Mouse (Mus musculus) gastrocnemius, adult 8-10 months (tissue): ENCODE measurements around the gene Dpm1. TPM values are rescaled to one million over a fixed set of nuclear protein-coding genes. Genes with fewer than 3 reads are reported as not detected.

Source experiments
- DNase-seq, 2 experiments: peaks; one replicate each; pipeline ENCODE4 v3.0.0; 2022; ENCODE audit warnings: low spot score in 2 of 2
- total RNA-seq, 4 experiments: library from RNA; stranded (reverse); gene quantifications; 2 replicates each; pipeline ENCODE4 v1.2.4; 2022

Dpm1 gene
- total RNA-seq, 4 experiments from 2014 or later, result 49.6 to 72.9 (median 64.6) TPM

DNA sequence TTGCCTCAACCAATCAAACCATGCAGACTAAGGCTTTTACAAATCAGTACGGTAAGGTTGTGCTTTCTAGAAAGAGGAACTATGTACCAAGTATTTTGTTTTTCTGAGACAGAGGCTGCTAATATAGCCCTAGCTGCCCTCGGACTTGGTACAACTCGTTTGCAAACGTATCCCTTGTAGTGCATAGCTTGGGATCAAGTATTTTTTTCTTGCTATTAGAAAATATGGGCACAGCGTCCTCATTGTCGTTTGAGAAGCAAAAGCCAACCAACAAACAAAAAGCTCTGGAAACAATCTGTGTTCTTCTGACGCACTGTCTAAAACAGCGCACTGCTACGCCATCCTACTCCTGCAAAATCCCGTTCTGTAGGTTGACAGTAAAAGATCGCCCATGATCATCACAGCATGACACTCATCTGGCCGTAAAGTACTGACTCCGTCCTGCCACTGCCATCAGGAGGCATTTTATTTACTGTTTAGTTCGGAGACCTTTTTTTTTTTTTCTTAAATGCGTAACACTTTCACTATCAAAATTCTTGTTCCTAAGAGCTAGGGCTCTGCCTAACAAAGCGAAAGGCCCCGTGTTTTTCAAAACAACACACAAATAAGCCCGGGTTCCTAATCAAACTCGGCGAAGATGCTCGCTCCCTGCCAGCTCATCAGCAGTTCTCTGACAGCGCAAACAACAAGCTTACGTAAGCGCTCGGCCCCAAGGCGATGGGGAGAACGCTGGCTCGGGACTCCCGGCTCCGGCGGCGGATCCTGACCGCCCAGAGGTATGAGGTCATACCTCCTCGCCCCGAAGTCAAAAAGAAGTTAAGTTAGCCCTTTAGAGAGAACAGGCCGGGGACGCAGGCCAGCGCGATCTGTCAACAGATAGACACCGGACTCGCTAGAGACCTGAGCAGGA lies 1.0 kb downstream of the Dpm1 start:
- peak in 1 of 2 experiments; percentile 17 for DNase-seq

DNA sequence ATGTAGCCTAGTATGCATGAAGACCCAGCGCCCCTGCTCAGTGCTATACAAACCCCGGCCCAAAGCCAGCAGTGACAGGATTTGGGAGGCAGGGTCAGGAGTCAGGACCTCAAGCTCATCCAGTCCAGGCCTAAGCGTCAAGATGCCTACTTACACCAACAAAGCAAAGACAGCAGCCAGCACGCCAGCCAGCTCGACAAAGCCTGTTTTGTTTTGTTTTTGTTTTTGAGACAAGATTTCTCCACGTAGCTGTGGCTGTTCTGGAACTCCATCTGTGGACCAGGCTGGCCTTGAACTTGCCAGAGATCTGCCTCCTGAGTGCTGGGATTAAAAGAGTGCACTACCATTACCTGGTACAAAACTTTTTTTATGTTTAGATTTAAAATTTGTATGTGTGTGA lies 7.1 kb downstream of the Dpm1 start:
- no peak for DNase-seq

DNA sequence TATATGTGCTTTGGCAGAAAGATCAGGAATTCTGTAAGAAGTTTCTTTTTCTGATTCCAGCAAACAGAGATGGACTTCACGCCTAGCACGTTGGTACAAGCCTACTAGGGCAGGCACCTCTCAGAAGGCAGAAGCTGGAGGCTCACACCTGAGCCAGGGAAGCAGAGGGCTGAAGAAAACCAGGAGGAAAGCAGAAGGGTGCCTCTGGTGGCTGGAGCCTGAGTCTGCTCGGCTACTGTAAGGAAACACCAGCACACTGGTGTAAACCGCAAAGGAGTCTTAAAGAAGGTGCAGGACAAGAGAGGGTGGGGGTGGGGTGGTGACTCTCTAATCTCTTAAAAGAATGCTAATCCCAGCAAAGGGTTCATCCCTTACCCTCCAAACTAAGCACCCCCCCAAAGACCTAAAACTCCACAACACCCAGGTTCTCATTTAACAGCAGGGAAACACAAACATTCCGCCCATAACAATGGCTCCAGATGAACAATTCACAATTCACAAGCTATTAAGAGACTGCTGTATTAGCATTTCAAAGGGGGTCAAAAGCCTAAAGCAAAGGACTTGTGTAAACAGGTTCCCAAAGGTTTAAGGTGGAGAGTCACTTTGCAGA lies 16.5 kb downstream of the Dpm1 start:
- no peak for DNase-seq

DNA sequence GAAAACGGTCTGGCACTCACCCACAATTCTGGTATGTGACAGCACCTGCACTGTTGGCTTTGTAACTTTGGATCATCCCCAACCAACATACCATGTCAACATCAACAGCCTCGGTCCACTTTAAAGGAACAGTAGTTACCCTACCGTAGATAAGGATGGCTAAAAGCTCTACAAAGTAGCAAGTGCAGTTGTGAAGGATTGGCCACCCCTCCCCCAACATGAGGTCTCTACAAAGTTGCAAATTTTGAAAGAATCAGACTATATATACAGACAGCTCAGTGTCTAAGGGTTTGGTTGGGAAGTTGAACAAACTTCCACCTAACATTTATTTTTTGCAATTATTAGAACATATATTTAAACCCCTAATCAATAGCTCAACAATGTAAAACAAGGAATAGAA lies 22.5 kb downstream of the Dpm1 start:
- DNase-seq, result no peak

DNA sequence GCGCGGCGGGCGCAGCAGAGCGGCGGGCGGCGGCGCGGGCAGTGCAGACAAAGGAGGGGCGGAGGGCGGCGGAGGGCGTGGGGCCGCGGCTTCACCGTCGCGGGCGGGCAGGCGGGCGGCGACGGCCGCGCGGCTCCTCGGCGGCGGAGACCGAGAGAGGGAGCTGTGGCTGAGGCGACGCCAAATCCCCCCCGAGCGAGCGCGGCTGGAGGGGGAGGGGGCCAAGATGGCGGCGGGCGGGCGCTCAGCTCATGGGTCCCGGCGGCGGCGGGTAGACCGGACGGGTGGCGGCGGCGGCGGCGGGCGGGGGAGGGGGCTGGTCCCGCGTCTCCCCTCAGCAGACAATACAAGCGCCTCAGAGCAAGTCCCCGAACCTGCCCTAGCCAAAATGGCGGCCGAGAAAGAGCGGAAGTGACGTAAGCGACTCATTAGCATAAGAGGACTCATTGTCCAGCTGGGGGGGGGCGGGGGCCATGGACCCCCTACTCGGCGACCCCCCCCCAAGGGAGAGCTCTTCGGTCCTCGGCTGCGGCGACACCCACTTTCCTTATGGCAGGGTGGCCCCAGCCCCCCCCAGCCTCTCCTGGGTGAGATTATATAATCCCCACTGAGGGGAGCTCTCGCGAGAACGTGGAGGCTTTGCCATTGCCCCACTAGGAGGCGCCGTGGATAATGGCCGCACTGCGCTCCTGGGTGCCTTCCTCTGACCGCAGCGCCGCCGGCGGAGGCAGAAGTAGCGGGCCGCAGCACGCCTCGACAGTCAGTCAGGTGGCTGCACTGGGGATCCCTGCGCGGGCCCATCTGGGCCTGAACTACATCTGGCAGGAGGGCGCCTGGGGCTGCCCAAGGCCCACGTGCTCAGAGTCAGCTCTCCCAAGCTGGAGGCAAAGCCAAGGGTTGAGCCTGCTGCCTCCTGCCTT lies 23.4 kb downstream of the Dpm1 start, which contains the start of gene Adnp:
TSS of gene Adnp (minus strand) at position 388 of the 920 bp plus-strand sequence.
- DNase-seq, result peak; percentile 90 to 91

DNA sequence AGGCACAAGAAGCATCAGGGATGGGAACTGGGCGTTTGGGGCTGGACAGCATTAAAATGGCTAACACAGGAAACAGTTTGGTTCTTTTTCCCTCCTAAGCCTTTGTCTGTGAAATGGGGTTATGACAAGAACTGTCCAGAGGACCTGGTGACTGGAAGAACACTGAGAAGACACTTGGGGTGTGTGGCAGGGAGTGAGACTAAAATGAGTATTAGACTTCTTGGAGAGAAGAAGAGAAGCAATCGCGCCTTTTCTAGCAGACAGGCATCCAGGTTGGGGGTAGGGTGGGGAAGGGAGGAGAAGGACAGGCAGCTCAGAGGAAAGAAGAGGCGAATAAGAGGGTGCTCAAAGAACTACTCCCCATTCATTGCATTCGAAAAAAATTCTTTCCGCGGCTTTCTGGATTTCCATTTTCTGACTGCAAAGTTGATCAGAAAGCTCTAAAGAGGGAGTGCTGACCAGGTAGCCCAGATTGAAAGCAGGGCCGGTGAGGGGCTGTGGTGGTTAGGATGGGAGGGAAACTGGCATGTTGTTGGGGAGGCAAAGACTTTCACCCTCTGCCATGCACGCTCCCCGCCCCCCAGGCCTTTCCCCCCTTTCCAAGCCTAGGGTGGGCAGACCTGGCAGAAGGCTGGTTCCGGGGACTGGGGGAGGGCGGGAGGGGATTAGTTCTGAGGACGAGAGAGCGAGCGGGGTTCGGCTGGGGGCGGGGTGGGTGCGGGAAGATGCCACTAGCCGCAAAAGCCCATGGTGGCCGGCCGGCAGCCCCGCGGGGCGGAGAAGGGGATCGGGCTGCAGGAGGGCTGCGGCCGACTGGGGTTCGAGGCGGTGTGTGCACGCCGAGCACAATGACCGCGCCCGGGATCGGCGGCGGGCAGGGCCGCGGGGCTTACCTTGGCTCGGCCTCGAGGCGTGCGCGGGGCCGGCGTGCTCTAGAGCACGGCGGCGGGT lies 24.4 kb downstream of the Dpm1 start:
- DNase-seq, result no peak

DNA sequence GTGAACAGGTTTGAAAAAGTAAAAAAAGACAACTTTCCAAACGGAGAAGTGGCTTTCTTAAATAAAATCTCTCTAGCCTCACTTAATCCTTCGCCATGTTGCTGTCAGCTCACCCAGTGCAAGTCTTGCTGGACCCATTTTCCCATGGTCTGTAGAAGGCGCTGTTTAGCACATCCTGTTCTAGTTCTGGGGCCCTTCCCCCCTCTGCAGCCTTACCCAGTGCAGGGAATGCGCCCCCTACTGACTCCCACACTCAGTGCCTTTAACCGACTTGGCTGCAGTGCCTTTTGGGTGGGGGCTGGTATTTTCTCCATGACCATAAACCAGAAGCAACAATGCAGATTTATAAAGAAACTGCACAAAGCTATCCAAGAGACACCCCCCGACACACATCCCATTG lies 25.1 kb downstream of the Dpm1 start:
- DNase-seq, result peak; percentile 63 to 66

DNA sequence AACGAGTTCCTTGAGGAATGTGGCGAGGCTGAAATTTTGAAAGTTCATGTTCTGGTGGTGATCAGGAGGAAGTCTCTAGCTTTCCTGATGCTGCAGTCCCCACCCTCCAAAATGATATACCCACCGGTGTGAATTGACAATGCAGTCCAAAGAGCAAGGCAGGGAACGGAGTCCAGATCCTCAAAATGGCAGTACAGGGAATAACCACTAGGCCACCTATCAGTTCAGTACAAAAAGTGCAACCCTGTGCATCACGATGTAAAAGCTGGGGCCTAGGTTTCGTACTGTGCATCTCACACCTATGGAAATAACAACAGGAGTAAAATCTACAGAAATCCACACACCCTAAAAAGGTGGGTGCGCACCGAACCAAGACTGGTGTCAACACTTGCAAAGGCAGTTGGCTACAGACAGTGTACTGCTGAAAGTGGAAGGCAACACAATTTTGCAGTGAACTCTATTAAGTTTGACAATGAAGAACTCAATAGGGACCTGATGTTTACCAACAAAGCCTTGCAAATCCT lies 25.9 kb downstream of the Dpm1 start:
- no peak for DNase-seq

DNA sequence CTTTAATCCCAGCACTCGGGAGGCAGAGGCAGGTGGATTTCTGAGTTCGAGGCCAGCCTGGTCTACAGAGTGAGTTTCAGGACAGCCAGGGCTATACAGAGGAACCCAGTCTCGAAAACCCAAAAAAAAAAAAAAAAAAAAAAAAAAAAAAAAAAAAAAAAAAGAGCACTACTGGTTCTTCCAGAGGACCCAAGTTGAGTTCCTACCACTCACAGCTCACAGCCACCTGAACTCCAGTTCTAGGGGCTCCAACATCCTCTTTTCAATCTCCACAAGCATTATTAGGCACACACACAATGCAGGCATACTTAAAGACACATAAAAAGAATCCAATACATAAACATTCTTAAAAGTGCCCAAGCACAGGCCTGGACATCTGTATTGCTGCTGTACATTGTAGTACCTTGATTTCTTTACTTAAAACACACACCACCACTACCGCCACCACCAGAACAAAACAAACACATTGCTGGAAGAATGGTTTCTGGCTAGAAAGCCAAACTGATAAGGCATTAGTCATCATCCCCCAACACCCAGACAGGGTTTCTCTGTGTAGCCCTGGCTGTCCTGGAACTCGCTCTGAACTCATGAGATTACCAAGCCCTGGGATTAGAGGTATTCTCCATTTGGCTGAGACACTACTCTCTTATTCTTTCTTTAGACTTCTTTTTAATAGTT lies 30.2 kb downstream of the Dpm1 start:
- DNase-seq, result no peak

DNA sequence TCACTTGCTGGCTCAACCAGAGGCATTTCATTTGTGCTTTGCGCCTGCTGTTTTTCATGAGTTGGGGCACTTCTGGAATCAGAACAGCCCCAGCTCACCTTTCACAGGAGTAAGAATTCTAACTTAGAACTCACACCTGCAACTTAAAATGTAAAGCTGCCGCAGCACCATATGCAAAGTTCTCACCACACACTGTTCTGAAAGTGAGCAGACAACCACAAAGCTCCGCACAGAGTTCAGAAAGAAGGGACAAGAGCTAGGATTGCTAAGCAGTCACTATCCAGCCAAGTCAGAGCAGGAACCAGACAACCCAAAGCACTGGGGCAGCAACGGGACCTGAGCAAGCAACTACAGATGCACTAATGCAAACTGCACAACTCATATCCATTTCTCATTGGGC lies 30.9 kb downstream of the Dpm1 start:
- no peak for DNase-seq

DNA sequence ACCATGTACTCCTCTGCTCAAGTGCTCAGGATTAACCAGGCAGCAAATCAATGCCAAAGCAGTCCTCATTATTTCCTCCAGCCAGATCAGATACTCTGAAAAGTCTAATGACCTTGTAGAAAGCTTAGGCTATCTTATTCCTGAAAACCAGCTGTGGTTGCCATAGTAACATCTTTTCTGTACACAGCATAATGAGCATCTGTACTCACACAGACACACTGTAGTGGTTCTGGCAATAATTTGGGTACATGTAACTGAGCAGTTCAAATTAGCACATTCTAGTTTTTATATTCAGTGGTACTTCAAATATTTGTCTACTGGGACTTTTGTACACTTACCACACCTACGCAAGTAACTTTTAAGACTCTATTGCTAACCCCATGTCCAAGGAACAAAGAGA lies 32.0 kb downstream of the Dpm1 start:
- no peak for DNase-seq

DNA sequence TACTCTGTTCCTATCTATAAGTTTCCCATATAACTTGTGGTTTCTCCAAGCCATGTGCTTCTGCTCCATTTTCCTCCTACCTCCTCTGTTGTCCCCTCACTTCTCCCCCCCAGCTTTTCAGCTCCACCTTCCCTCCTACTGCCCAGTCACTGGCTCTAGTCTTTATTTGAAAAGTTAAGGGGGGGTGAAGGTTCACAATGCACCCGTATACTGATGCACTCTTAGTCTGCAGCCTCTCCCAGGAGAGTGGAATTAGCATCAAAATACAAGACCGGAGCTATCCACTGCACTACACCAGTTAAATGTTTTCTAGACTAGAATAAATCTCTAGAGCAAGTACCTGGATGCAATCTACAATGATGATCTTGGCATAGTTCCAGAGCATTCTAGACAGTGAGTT lies 34.7 kb downstream of the Dpm1 start:
- DNase-seq, result no peak

DNA sequence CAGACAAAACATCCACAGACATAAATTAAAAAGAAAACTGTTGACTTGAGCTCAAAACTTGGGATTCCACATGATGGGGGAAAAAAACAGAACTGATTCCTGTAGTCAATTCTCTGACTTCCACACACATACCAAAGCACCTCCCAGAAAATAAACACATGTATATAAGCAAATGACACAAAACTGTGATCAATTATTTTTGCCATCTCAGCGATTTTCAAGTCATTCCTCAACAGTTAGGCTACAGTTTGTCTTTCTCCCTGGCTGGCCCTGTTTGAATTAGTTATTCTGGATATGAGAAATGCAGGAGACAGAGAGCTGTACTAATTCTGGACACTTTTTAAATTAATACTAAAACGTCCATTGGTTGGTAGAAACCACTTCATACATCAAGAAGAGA lies 36.7 kb downstream of the Dpm1 start:
- DNase-seq, result no peak

DNA sequence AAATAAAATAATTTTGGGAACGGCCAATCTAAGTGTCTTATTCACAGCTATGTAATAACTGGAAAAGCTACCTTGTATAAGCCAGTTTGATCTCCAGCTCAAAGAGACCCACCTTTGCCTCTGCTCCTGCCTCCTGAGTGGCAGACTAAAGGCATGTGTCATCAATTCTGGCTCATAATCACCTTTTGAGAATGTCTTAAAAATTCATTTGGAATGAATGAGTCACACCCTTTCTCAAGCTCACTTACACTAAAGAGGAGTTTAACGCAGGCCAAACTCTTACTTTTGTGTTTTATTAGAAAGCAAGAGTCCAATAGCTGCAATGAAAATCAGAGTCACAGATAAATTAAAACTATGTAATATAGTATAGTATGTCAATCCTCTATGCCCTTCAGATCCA lies 38.5 kb downstream of the Dpm1 start:
- DNase-seq, result no peak

DNA sequence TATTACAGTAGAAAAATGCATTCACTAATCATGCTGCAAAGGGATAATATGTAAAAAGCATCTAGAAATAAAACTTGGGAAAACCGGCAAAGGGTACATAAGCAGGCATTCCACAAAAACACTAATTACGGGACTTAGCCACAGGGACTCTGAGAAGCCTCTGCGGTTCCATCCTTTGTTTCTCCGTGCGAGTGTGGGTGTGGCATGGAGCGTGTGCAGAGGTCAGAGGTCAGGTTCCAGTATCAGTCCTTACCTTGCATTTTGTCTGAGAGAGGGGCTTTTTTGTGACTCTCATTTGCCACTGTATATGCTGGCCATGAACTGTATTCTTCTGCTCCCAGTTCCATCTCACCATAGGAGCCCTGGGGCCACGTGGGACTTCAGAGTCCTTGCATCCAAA lies 54.4 kb downstream of the Dpm1 start:
- DNase-seq, result no peak

DNA sequence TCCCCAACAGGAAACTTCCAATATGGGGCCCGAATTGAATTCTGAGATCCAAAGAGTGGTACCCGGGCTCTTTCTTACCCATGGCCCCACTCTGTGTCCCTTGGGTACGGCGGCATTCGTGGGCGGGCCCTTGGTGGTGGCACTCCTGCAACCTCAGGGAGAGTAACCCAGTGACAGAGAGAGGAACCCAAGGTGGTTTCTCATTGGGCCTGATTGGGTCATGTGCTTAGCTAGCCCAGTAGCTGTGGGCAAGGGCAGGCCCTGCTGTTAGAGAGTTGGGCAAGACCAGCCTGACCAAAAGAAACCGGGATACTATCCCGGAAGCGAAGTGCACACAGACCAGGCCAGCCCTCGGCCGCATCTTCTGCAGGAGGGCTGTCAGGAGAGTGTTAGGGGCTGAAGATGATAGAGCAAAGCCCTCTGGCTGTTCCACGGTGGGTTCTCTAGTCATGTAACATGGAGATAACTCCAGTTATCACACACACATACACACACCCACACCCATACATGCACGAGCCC lies 60.2 kb downstream of the Dpm1 start:
- DNase-seq, result peak; percentile 36 to 49

DNA sequence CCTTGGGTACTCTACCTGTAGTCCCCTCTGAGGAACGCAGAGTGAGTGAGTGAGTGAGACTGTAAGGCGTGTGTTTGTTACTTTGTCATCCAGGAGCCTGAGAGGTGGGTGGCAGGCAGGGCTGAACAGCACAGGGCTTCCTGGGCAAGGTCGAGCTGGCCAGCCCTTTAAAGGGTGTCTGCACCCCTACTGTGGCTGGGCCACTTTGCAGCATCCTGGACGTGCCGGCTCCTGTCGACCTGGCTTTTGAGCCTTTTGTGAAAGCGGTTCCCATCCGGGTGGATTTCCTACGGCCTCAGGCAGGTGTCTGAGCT lies 60.6 kb downstream of the Dpm1 start:
- DNase-seq, result no peak

DNA sequence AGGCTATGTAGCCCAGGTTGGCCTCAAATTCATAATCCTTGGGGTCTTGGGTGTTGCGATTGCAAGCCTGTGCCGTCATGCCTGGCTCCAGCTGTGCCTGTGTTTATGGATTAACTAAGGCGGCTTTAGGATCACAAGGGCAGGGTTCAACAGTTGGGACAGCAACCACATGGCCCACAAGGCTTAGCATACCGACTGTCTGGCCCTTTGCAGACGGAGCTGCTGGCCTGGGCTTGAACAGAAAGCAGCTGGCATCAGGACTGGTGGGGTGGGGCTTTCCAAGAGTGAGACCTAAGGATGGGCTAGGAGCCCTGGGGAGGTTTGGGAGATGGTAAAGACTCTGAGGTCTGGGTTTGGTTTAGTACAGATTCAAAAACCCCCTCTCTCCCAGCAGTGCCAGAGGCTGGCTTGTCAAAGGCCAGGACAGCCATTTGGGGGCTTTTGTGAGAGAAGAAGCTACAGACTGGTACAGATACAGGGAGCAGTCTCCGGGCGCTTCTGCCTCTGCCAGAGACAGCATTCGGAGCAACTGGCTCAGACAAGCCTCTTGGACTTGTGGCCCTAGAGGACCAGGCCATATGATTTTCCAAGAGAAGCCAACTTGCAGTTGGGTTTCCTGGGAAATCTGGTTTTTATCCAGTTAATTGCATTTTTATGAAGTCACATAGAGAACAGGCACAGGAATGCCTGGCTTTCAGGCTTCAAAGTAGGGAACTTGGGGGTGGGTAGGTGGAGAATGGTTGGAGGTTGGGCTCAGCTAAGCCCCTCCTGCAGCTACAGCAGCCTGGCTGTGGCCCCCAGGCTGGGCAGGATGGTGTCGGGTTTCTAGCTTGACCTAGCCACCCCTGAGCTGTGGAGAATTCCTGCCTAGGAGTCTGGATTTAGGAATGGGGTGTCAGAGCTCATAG lies 61.2 kb downstream of the Dpm1 start:
- DNase-seq, result no peak

DNA sequence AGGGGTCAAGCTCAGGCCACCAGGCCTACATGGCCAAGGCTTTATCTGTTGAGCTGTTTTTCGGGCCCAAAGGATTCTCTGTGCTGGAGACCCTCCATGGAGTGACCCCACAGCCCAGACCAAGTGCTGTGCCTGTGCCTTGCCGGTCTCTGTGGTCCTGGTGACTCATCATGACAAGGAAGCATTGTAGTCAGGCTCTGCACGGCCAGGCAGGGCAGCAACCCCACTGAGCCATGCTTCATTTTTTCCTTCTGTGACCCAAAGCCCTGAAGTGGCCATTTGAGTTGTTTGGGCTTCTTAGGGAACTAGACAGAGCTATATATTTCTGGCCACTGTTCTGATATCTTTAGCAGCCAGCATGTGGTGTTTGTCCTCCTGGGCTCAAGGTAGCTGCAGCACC lies 62.6 kb downstream of the Dpm1 start:
- DNase-seq, result no peak
